Mouse (Mus musculus) macrophage (primary cell): ENCODE measurements around the gene Gmfb. TPM values are rescaled to one million over a fixed set of nuclear protein-coding genes. Genes with fewer than 3 reads are reported as not detected.

Source experiments
- H3K27ac ChIP-seq: fragments of 350-480 bp; formaldehyde crosslinking; 2 replicates; pipeline ENCODE4 v1.9.0; 2021
- H3K36me3 ChIP-seq: fragments of 350-480 bp; formaldehyde crosslinking; 2 replicates; pipeline ENCODE4 v1.9.0; 2021; ENCODE audit errors: inconsistent target
- H3K4me3 ChIP-seq: fragments of 350-480 bp; formaldehyde crosslinking; 2 replicates; pipeline ENCODE4 v1.9.0; 2021; ENCODE audit errors: inconsistent target
- H3K79me2 ChIP-seq: fragments of 350-480 bp; formaldehyde crosslinking; 2 replicates; pipeline ENCODE4 v1.9.0; 2021; ENCODE audit errors: inconsistent target
- WGBS: methylation state at CpG from one replicate; pipeline ENCODE4 v1.1.7; 2026; ENCODE audit warnings: inconsistent platforms; ENCODE audit not compliant: missing documents; 5-methylcytosine and 5-hydroxymethylcytosine counted together
- polyA plus RNA-seq: library from polyadenylated mRNA; stranded (reverse); fragments of 250-400 nt; gene quantifications from 3 replicates; pipeline ENCODE4 v1.2.4, GENCODE M21; 2018; ENCODE audit warnings: inconsistent platforms

The Gmfb gene
- polyA plus RNA-seq, 1 experiment from 2014 or later, result 87.9 TPM

GRCm38 (mm10) chr14:46787787-46788504, 34.1 kb downstream of the Gmfb start, which contains the start of gene Cnih1:
Cnih1 (minus strand) TSS chr14:46788411.
- Histone ChIP-seq H3K4me3 (peak within 1 kb of the TSS; percentile 57), H3K36me3 (no peaks in the 10 kb centered on the region; the same call in 1 of the 2 replicates), H3K79me2 (peaks cover 47% of the 10 kb centered on the region), H3K27ac (0 out of 2 replicates have a peak within 1 kb of the TSS, but pooled peaks have one; percentile 8)
- under 1% methylated on average over 76 of the region's 86 CpGs for WGBS

GRCm38 (mm10) chr14:46787454-46787786, 34.6 kb downstream of the Gmfb start:
- H3K27ac ChIP-seq, result 0 out of 2 replicates have a peak overlapping the region, but pooled peaks have one; percentile 8
- H3K79me2 ChIP-seq, result peaks cover 52% of the 10 kb centered on the region
- H3K4me3 ChIP-seq, result peak overlapping the region; percentile 57
- under 1% methylated on average over 11 of the region's 11 CpGs for WGBS
- peaks cover 4% of the 10 kb centered on the region; the same call in 1 of the 2 replicates for H3K36me3 ChIP-seq

- Histone ChIP-seq H3K36me3 (peaks cover 25% of the 10 kb centered on the region), H3K4me3 (no peak overlapping the region), H3K27ac (no peak overlapping the region), H3K79me2 (peaks cover 74% of the 10 kb centered on the region)
- WGBS, result 90% methylated on average over 5 of the region's 5 CpGs
Measured at GRCm38 (mm10) chr14:46785247-46785646, 36.8 kb downstream of the Gmfb start.

- 98% methylated on average over 10 of the region's 10 CpGs for WGBS
- Histone ChIP-seq H3K4me3 (no peak overlapping the region), H3K79me2 (peaks cover 78% of the 10 kb centered on the region), H3K36me3 (peaks cover 43% of the 10 kb centered on the region), H3K27ac (no peak overlapping the region)
Measured at GRCm38 (mm10) chr14:46783327-46783926, 38.6 kb downstream of the Gmfb start.

GRCm38 (mm10) chr14:46782187-46782828, 39.7 kb downstream of the Gmfb start:
- no peak overlapping the region for H3K27ac ChIP-seq

GRCm38 (mm10) chr14:46781086-46781485, 41.0 kb downstream of the Gmfb start:
- H3K27ac ChIP-seq, result no peak overlapping the region
- H3K4me3 ChIP-seq, result no peak overlapping the region
- H3K36me3 ChIP-seq, result peaks cover 54% of the 10 kb centered on the region
- WGBS, result 96% methylated on average over 6 of the region's 7 CpGs
- H3K79me2 ChIP-seq, result peaks cover 62% of the 10 kb centered on the region

More at GRCm38 (mm10) chr14:46782187-46782828, 39.7 kb downstream of the Gmfb start:
- Histone ChIP-seq H3K36me3 (peaks cover 54% of the 10 kb centered on the region), H3K79me2 (peaks cover 74% of the 10 kb centered on the region), H3K4me3 (no peak overlapping the region)
- 87% methylated on average over 8 of the region's 8 CpGs for WGBS

- WGBS, result 94% methylated on average over 7 of the region's 7 CpGs
- H3K36me3 ChIP-seq, result peaks cover 62% of the 10 kb centered on the region
- no peak overlapping the region for H3K4me3 ChIP-seq
- H3K27ac ChIP-seq, result no peak overlapping the region
- peaks cover 44% of the 10 kb centered on the region for H3K79me2 ChIP-seq
Measured at GRCm38 (mm10) chr14:46779217-46779616, 42.8 kb downstream of the Gmfb start.

GRCm38 (mm10) chr14:46778756-46779155, 43.3 kb downstream of the Gmfb start:
- Histone ChIP-seq H3K4me3 (no peak overlapping the region), H3K36me3 (peaks cover 62% of the 10 kb centered on the region), H3K27ac (no peak overlapping the region), H3K79me2 (peaks cover 39% of the 10 kb centered on the region)
- WGBS, result 95% methylated on average over 9 of the region's 9 CpGs

- no peaks in the 10 kb centered on the region for H3K79me2 ChIP-seq
- H3K27ac ChIP-seq, result no peak overlapping the region
- peaks cover 21% of the 10 kb centered on the region for H3K36me3 ChIP-seq
- 92% methylated on average over 6 of the region's 6 CpGs for WGBS
- H3K4me3 ChIP-seq, result no peak overlapping the region
Measured at GRCm38 (mm10) chr14:46770036-46770435, 52.0 kb downstream of the Gmfb start.

GRCm38 (mm10) chr14:46767116-46767515, 54.9 kb downstream of the Gmfb start:
- Histone ChIP-seq H3K27ac (no peak overlapping the region), H3K4me3 (no peak overlapping the region), H3K36me3 (peaks cover 17% of the 10 kb centered on the region), H3K79me2 (no peaks in the 10 kb centered on the region)
- 89% methylated on average over 12 of the region's 12 CpGs for WGBS

GRCm38 (mm10) chr14:46761186-46761585, 60.9 kb downstream of the Gmfb start:
- no peaks in the 10 kb centered on the region for H3K36me3 ChIP-seq
- WGBS, result 31% methylated on average over 6 of the region's 6 CpGs
- peaks cover 4% of the 10 kb centered on the region; the same call in 1 of the 2 replicates for H3K79me2 ChIP-seq
- peak overlapping the region; percentile 46 for H3K27ac ChIP-seq
- peak overlapping the region; percentile 83 for H3K4me3 ChIP-seq

- H3K79me2 ChIP-seq, result peaks cover 4% of the 10 kb centered on the region; the same call in 1 of the 2 replicates
- peak within 1 kb of the TSS; percentile 46 for H3K27ac ChIP-seq
- peak within 1 kb of the TSS; percentile 83 for H3K4me3 ChIP-seq
- under 1% methylated on average over 54 of the region's 54 CpGs for WGBS
- no peaks in the 10 kb centered on the region for H3K36me3 ChIP-seq
Measured at GRCm38 (mm10) chr14:46760355-46761029, 61.5 kb downstream of the Gmfb start, which contains the start of gene Cdkn3. Cdkn3 (plus strand) TSS chr14:46760541.

GRCm38 (mm10) chr14:46759970-46760354, 62.1 kb downstream of the Gmfb start:
- Histone ChIP-seq H3K79me2 (peaks cover 4% of the 10 kb centered on the region; the same call in 1 of the 2 replicates), H3K36me3 (no peaks in the 10 kb centered on the region), H3K27ac (no peak overlapping the region), H3K4me3 (no peak overlapping the region; the same call in 1 of the 2 replicates)
- 0% methylated on average over 7 of the region's 7 CpGs for WGBS
